In genomic region chr11:102445891-102446361, GRCm38 (mm10) we compare ENCODE assay signal across 1 mouse cellular context.
TF ChIP-seq lines count a peak whose summit lies in the region.

No protein-coding gene starts in this region.

TF ChIP-seq in MEL, 35 proteins besides CTCF, POLR2A, EP300 and RAD21:
- TF ChIP-seq MYC (IDR thresholded peaks at IDR 0.05; ENCODE audit: low read depth, low read length) = no peak
- TF ChIP-seq ETS1 (IDR thresholded peaks at IDR 0.05; ENCODE audit: low read depth, low read length) = 0 out of 2 replicates have a peak, but pooled peaks have one; percentile 10
